Mouse (Mus musculus) hindbrain, embryonic 13.5 days (tissue): ENCODE data around the gene Serpini1. TPM values are rescaled to one million over a fixed set of nuclear protein-coding genes. Genes with fewer than 3 reads are reported as not detected.

Experiments
- ATAC-seq: fragments of 200-750 bp; cut with Nextera tagmentation; 2 replicates; pipeline ENCODE4 v1.8.0; 2017; ENCODE audit warnings: moderate TSS enrichment; ENCODE audit not compliant: low FRiP score
- H3K27ac ChIP-seq: fragments of 300-500 bp; sonication (generic); 2 replicates; pipeline ENCODE4 v1.5.1; 2015; ENCODE audit warnings: inconsistent platforms, mild to moderate bottlenecking, moderate library complexity
- H3K27me3 ChIP-seq: fragments of 300-500 bp; sonication (generic); 2 replicates; pipeline ENCODE4 v1.6.1; 2015; ENCODE audit warnings: mild to moderate bottlenecking, inconsistent platforms
- H3K36me3 ChIP-seq: fragments of 300-500 bp; sonication (generic); 2 replicates; pipeline ENCODE4 v1.6.1; 2015; ENCODE audit warnings: mild to moderate bottlenecking, inconsistent platforms
- H3K4me1 ChIP-seq: fragments of 300-500 bp; sonication (generic); replicated peaks from 2 replicates; pipeline ENCODE4 v1.6.1; 2015; ENCODE audit warnings: inconsistent platforms
- H3K4me2 ChIP-seq: fragments of 300-500 bp; sonication (generic); 2 replicates; pipeline ENCODE4 v1.6.1; 2015; ENCODE audit warnings: inconsistent platforms, mild to moderate bottlenecking, moderate library complexity
- H3K4me3 ChIP-seq: fragments of 300-500 bp; sonication (generic); 2 replicates; pipeline ENCODE4 v1.5.1; 2015; ENCODE audit warnings: mild to moderate bottlenecking, inconsistent platforms
- H3K9ac ChIP-seq: fragments of 300-500 bp; sonication (generic); 2 replicates; pipeline ENCODE4 v1.6.1; 2015; ENCODE audit warnings: mild to moderate bottlenecking, inconsistent platforms
- H3K9me3 ChIP-seq: fragments of 300-500 bp; sonication (generic); 2 replicates; pipeline ENCODE4 v1.6.1; 2016; ENCODE audit warnings: inconsistent platforms
- WGBS: fragments of 180-500 bp; shearing (Covaris S2); methylation state at CpG from one replicate; pipeline ENCODE4 v1.1.7; 2015; 5-methylcytosine and 5-hydroxymethylcytosine counted together
- polyA plus RNA-seq: library from polyadenylated mRNA; unstranded; fragments of >200 nt; fragmentation: Nextera tagmentation; extraction: Ambion mirVana; gene quantifications from 2 replicates; pipeline ENCODE4 v1.2.1, GENCODE M21; 2015

Gene Serpini1
- polyA plus RNA-seq, 1 experiment from 2014 or later, result 131 TPM

DNA sequence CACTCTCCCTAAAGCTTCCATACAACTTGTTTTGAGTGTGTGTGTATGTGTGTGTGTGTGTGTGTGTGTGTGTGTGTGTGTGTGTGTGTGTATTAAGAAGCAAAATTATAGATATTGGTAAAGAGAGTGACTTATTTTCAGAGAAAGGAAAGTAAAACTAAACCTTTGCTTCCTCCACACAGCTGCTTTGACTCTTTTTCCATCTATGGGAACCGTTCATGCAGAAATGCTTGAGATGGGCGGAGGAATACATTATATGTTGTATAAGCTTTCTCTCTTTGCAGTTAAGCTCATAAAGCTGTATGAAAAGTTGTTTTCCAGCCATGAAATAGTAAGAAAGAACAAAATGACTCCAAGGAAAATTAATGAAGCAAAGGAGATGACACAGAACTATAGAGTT, 16.7 kb downstream of the Serpini1 start:
- Histone ChIP-seq H3K27ac (no peak overlapping the region), H3K4me3 (no peak overlapping the region), H3K36me3 (no peaks in the 10 kb centered on the region), H3K4me2 (no peak overlapping the region), H3K4me1 (no peaks in the 10 kb centered on the region), H3K27me3 (no peaks in the 10 kb centered on the region), H3K9ac (no peak overlapping the region), H3K9me3 (no peaks in the 10 kb centered on the region)
- no peak for ATAC-seq
- 70% methylated on average over 2 of the region's 2 CpGs for WGBS

DNA sequence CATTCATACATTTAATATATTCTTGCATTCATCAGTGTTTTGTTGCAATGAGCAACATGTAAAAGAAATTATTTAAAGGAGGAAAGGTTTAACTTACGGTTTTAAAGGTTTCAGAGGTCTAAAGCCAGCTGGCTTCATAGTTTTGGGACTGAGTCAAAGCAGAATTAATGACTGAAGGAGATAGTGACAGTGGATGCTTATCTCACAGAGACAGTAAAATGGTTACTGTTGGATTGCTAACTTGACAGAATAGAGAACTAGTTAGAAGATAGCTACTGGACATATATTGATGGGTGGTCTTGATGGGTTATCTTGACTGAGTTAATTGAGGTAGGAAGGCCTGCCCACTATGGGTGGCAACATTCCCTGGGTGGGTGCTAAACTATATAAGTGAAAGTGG, 18.2 kb downstream of the Serpini1 start:
- H3K9ac ChIP-seq, result no peak overlapping the region
- no peaks in the 10 kb centered on the region for H3K27me3 ChIP-seq
- no peak overlapping the region for H3K27ac ChIP-seq
- no peaks in the 10 kb centered on the region for H3K9me3 ChIP-seq
- ATAC-seq, result no peak
- H3K4me2 ChIP-seq, result no peak overlapping the region
- H3K4me3 ChIP-seq, result no peak overlapping the region
- H3K36me3 ChIP-seq, result no peaks in the 10 kb centered on the region
- 94% methylated on average over 1 of the region's 1 CpGs for whole genome bisulfite sequencing
- H3K4me1 ChIP-seq, result no peaks in the 10 kb centered on the region

DNA sequence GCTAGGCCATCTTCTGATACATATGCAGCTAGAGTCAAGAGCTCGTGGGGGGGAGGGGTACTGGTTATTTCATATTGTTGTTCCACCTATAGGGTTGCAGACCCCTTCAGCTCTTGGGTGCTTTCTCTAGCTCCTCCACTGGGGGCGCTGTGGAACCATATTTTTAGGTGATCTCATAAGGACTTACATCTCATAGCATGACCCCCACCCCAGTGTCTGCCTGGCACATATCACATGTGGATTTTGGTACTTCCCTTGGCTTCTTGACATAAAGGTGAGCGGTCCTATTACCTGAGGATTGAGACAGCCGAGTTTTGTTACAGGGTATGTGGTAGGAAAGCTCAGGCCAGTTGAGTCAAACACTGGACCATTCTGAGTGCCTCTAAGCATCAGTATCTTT, 22.0 kb downstream of the Serpini1 start:
- no peak overlapping the region for H3K9ac ChIP-seq
- no peak overlapping the region for H3K4me2 ChIP-seq
- no peaks in the 10 kb centered on the region for H3K9me3 ChIP-seq
- ATAC-seq, result no peak
- WGBS, result 61% methylated on average over 4 of the region's 4 CpGs
- no peak overlapping the region for H3K27ac ChIP-seq
- no peak overlapping the region for H3K4me3 ChIP-seq
- no peaks in the 10 kb centered on the region for H3K4me1 ChIP-seq
- H3K27me3 ChIP-seq, result no peaks in the 10 kb centered on the region
- no peaks in the 10 kb centered on the region for H3K36me3 ChIP-seq

DNA sequence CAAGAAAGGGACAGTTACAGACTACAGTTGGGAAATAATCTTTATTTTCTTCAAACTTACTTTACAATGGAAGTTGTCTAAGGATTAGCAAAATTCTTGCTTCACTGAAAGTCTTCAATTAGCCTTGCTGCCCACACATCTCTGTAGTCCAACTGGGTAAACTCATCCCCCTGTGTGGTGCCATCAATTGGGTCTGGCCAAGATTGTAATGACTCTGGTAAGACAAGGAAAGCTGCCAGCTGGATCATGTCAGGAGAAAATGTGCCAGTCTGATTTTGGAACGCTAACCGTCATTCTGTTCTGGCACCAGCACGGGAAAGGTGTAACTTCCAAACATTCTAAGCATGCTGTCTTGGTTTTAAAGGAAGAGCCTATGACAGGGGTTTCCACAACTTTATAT, 25.9 kb downstream of the Serpini1 start:
- Histone ChIP-seq H3K36me3 (no peaks in the 10 kb centered on the region), H3K27me3 (no peaks in the 10 kb centered on the region), H3K9me3 (no peaks in the 10 kb centered on the region), H3K9ac (no peak overlapping the region), H3K4me3 (no peak overlapping the region), H3K4me1 (no peaks in the 10 kb centered on the region; the same call in 1 of the 2 replicates), H3K4me2 (no peak overlapping the region), H3K27ac (no peak overlapping the region)
- WGBS, result 87% methylated on average over 3 of the region's 3 CpGs
- no peak for ATAC-seq

DNA sequence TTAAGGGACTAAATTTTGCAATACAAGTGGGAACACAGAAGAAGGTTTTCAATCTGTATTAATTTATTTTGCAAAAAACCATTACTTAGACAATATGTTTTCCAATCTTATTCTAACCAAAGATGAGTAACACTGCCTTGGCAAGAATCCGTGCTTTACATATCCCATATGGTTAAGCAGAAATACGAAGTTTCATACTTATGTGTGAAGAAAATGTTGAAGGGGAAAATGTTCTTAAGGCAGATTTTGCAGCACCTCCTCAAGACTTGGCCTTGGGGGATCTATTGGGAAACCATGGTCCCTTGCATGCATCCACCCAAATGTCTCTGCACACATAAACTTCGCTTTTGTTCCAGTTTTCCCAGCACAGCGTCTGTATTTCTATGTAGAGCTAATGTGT, 27.6 kb downstream of the Serpini1 start:
- H3K36me3 ChIP-seq, result no peaks in the 10 kb centered on the region
- no peak overlapping the region for H3K4me3 ChIP-seq
- no peak overlapping the region for H3K9ac ChIP-seq
- H3K27ac ChIP-seq, result no peak overlapping the region
- no peaks in the 10 kb centered on the region for H3K27me3 ChIP-seq
- H3K4me1 ChIP-seq, result no peaks in the 10 kb centered on the region; the same call in 1 of the 2 replicates
- no peak for ATAC-seq
- no peak overlapping the region for H3K4me2 ChIP-seq
- no peaks in the 10 kb centered on the region for H3K9me3 ChIP-seq
- WGBS, result 90% methylated on average over 4 of the region's 4 CpGs

DNA sequence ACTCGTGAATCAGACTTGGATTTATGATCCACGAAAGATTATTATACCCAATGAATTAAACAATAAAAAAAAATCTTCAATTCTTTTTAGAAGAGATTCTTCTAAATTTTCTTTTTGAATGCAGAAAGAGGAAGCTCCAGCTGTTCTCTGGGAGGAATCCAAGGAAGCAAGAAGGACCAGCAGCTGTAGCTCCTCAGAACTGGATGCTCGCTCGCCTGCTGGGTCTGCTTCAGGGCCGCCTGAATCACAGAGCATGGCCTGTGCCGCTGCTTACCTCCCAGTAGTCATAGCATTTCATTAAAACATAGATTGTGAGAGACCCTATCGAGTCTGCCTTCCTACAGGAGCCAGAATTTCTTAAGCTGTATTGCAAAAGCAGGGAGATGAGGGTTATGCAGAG, 53.7 kb downstream of the Serpini1 start:
- no peak overlapping the region for H3K27ac ChIP-seq

DNA sequence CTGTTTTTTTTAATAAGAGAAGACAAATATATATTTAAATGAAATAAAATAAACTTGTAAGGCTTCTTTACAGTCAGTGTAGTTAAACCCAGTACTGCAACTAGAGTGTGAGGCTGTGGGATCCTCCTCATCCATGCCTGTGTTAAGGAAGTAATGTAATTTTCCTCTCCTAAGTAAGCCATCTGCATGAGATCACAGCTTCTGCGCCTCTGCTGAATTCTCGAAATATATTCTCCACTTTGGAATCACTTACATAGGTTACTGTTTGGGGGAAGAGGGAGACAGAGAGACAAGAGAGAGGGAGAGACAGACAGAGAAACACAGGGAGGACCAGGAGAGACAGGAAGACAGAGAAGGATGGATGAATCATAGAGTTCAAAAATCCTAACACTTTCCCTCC, 67.3 kb downstream of the Serpini1 start:
- no peak overlapping the region for H3K27ac ChIP-seq
- no peak overlapping the region for H3K4me2 ChIP-seq
- H3K36me3 ChIP-seq, result peaks cover 8% of the 10 kb centered on the region
- no peaks in the 10 kb centered on the region for H3K27me3 ChIP-seq
- WGBS, result 95% methylated on average over 2 of the region's 2 CpGs
- no peaks in the 10 kb centered on the region for H3K4me1 ChIP-seq
- no peak for ATAC-seq
- no peak overlapping the region for H3K4me3 ChIP-seq
- H3K9me3 ChIP-seq, result no peaks in the 10 kb centered on the region
- no peak overlapping the region for H3K9ac ChIP-seq

More for the DNA sequence above, 53.7 kb downstream of the Serpini1 start:
- 78% methylated on average over 7 of the region's 7 CpGs for WGBS
- H3K27me3 ChIP-seq, result no peaks in the 10 kb centered on the region
- H3K9me3 ChIP-seq, result no peaks in the 10 kb centered on the region
- 0 out of 2 replicates have a peak, but pooled peaks cover 6% of the 10 kb centered on the region for H3K4me1 ChIP-seq
- no peak overlapping the region for H3K4me3 ChIP-seq
- H3K36me3 ChIP-seq, result no peaks in the 10 kb centered on the region
- H3K9ac ChIP-seq, result no peak overlapping the region
- H3K4me2 ChIP-seq, result no peak overlapping the region
- no peak for ATAC-seq

DNA sequence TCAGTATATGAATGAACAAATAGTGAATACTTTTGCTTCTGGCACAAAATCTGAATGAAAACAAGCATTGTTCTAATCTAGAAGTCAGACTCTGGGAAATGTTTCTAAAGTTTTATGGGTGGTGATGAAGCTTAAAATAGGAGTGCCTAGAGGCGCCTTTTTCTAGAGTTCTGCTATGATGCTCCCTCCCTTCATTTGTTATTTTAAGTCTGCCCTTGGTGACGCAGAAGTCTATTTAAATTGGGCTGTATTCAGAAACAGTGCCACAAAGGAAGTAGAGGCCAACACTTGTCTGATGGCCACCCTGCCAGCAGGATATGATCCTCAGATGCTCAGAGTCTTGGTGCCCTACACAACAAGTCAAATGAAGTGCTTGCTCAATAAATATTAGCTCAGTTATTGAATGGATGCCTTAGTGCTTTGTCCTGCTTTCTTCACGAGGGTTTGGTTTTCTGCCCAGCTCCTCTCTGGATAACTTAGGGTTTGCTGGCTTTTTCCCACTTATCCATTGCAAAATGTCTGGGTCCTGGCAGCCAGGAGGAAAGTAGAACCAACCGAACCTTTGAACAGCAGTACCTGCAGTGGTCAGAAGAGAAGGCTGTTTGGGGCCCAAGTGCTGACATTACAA, 73.8 kb downstream of the Serpini1 start:
- H3K27ac ChIP-seq, result no peak overlapping the region
- no peak overlapping the region for H3K9ac ChIP-seq
- no peak for ATAC-seq
- WGBS, result 84% methylated on average over 4 of the region's 4 CpGs
- no peaks in the 10 kb centered on the region for H3K9me3 ChIP-seq
- H3K36me3 ChIP-seq, result peaks cover under 1% of the 10 kb centered on the region; the same call in 1 of the 2 replicates
- no peaks in the 10 kb centered on the region for H3K27me3 ChIP-seq
- no peak overlapping the region for H3K4me2 ChIP-seq
- H3K4me3 ChIP-seq, result no peak overlapping the region
- peaks cover 10% of the 10 kb centered on the region for H3K4me1 ChIP-seq

DNA sequence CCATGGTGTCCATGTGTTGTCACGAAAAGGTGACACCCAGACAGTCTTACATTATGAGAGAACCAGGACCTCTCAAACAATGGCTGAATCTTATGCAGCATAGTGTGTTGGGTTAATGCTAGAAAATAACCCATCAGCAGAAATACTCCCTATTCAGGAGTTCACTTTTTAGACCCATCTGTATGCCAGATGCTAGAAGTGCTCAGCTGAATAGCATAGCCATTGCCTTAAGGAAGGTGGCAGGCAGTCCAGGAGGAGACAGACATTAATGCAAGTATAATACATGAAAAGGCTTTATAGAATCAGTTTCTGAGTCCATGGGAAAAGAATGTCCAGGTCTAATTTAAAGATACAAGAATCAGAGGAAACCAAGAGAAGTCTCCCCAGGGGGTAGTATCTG, 75.9 kb downstream of the Serpini1 start:
- H3K9me3 ChIP-seq, result no peaks in the 10 kb centered on the region
- H3K9ac ChIP-seq, result no peak overlapping the region
- ATAC-seq, result peak; percentile 41; the same call in 1 of the 2 replicates
- no peak overlapping the region for H3K4me3 ChIP-seq
- WGBS, result 96% methylated on average over 1 of the region's 1 CpGs
- no peaks in the 10 kb centered on the region for H3K36me3 ChIP-seq
- H3K4me2 ChIP-seq, result no peak overlapping the region
- H3K27ac ChIP-seq, result 0 out of 2 replicates have a peak overlapping the region, but pooled peaks have one; percentile 55
- H3K4me1 ChIP-seq, result peaks cover 10% of the 10 kb centered on the region
- H3K27me3 ChIP-seq, result no peaks in the 10 kb centered on the region

DNA sequence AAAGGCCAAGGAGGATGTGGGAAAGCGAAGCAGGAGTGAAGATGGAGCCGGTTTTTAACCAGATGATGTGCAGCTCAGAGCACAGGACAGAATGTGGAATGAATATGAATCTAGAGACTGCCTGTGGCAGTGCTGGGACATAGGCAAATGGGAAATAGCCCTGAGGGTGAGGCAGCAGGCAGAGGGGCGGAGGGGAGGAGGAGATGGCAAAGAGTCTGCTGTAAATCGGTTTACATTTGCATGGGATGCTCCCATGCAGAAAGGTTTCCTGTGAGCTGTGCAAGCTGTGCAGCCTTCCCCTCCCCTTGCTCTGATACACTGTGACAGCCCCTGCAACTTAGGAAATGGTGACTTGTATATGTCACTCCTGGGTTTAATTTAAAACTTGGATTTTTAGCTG, 76.3 kb downstream of the Serpini1 start:
- ATAC-seq, result peak; percentile 67
- WGBS, result 45% methylated on average over 4 of the region's 4 CpGs
- H3K36me3 ChIP-seq, result peaks cover 3% of the 10 kb centered on the region
- no peaks in the 10 kb centered on the region for H3K27me3 ChIP-seq
- no peaks in the 10 kb centered on the region for H3K9me3 ChIP-seq
- H3K4me2 ChIP-seq, result no peak overlapping the region
- 0 out of 2 replicates have a peak overlapping the region, but pooled peaks have one; percentile 55 for H3K27ac ChIP-seq
- H3K4me3 ChIP-seq, result no peak overlapping the region
- no peak overlapping the region for H3K9ac ChIP-seq
- peaks cover 10% of the 10 kb centered on the region for H3K4me1 ChIP-seq

DNA sequence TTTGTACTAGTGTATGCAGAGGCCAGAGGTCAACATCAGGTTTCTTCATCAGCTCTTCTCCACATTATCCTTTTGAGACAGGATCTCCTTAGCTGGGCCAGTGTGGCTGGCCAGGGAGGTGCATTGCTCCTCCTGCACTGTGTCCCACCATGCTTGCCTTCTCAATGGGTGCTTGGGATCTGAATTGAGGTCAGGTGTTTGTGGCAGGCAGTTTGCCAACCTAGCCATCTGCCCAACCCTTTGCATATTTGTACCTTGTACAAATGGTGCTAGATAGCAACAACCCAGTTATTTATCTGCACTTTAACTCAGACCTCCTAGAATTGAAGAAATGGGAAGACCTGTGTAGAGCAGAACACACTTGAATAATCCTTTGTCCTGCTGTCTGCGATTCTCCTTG, 78.3 kb downstream of the Serpini1 start:
- no peak for ATAC-seq
- Histone ChIP-seq H3K4me1 (peaks cover 10% of the 10 kb centered on the region), H3K4me2 (no peak overlapping the region), H3K27ac (no peak overlapping the region), H3K9me3 (no peaks in the 10 kb centered on the region), H3K4me3 (no peak overlapping the region), H3K9ac (no peak overlapping the region), H3K36me3 (peaks cover 9% of the 10 kb centered on the region), H3K27me3 (no peaks in the 10 kb centered on the region)
- 95% methylated on average over 1 of the region's 1 CpGs for WGBS

DNA sequence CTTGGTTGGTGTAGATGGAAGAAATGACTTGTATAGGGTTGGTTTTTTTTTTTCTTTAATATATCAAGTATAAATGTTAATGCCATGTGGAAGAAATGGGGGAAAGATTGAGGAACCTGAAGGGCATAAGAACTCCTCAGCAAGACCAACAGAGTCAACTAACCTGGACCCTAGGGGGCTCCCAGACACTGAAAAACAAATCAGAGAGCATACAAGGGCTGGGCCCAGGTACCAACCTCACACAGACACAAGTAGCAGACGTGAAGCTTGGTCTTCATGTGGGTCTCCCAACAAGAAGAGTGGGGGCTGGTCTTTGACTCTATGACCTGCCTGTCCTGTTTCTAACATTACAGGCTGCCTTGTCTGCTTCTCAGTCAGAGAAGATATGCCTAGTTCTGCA, 82.2 kb downstream of the Serpini1 start:
- no peak for ATAC-seq
- 77% methylated on average over 1 of the region's 1 CpGs for WGBS
- no peak overlapping the region for H3K9ac ChIP-seq

DNA sequence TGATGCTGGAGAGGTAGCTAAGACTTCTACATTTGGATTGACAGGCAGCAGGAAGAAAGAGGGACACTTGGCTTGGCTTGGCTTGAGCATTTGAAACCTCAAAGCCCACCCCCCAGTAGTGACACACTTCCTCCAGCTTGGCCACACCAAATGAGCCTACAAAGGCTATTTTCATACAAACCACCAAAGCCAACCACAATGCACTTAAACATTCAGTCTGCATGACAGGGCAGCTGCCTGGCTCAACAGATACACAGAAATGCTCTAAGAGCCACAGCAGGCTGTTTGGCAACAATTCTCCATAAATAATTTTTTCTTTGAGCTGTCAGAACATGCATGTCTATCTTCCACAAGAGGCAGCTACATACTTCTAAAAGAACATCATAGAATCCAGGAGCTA, 90.2 kb downstream of the Serpini1 start:
- no peak for ATAC-seq
- Histone ChIP-seq H3K4me2 (no peak overlapping the region), H3K36me3 (no peaks in the 10 kb centered on the region), H3K9ac (no peak overlapping the region), H3K9me3 (no peaks in the 10 kb centered on the region), H3K4me3 (no peak overlapping the region), H3K4me1 (no peaks in the 10 kb centered on the region), H3K27ac (no peak overlapping the region), H3K27me3 (no peaks in the 10 kb centered on the region)

More for the DNA sequence above, 82.2 kb downstream of the Serpini1 start:
- H3K4me1 ChIP-seq, result no peaks in the 10 kb centered on the region
- no peaks in the 10 kb centered on the region for H3K27me3 ChIP-seq
- no peaks in the 10 kb centered on the region for H3K9me3 ChIP-seq
- H3K27ac ChIP-seq, result no peak overlapping the region
- no peak overlapping the region for H3K4me3 ChIP-seq
- no peak overlapping the region for H3K4me2 ChIP-seq
- peaks cover 11% of the 10 kb centered on the region for H3K36me3 ChIP-seq
